Mouse (Mus musculus) cerebellum, adult (tissue): ENCODE data around the gene Gsap.
"Not testable (repeated sequence)": the region's sequence is repeated elsewhere in the genome, so short reads cannot be mapped to it uniquely, and the experiment has no call there.

Experiments used
- ATAC-seq: cut with Nextera tagmentation; 2 replicates; pipeline ENCODE4 v1.9.2; 2017; ENCODE audit warnings: mild to moderate bottlenecking, moderate library complexity, mixed read lengths; ENCODE audit not compliant: insufficient number of reproducible peaks, low FRiP score, low TSS enrichment

Gsap gene

DNA sequence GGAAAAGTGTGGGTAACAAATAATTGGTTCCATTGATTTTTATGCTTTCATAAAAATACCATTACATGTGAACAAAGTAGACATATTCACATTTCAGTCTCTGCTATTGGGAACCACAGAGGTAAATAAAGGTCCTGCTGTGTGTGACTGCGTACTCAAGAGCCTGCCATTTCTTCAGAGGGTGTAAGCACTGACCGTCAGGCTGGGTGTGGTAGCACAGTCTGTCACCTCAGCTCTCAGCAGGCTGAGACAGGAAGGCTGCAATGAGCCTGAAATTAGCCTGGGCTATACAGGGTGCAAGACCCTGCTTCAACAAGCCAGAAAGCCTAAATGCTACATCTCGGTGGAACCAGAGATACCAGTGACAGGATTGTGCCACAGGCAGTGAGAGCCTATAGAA lies 114.0 kb downstream of the Gsap start:
- ATAC-seq = no peak

DNA sequence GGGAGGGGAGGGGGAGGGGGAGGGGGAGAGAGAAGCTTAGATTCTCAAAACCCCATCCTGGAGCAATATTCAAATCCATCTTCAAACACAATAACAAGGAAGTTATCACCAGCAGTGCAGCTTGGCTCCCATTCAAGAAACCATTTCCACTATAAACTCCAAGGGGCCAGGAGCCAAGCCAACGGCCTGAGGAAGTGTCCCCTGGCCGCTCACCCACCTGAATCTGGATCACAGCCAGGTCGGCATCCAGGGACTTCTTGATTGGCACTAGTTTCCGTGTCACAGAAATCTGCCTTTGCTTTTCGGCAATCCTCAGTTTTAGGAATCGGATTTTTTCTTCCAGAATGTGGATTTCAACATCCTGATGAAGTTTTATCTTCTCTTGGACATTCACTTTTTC lies 115.0 kb downstream of the Gsap start:
- ATAC-seq = no peak

DNA sequence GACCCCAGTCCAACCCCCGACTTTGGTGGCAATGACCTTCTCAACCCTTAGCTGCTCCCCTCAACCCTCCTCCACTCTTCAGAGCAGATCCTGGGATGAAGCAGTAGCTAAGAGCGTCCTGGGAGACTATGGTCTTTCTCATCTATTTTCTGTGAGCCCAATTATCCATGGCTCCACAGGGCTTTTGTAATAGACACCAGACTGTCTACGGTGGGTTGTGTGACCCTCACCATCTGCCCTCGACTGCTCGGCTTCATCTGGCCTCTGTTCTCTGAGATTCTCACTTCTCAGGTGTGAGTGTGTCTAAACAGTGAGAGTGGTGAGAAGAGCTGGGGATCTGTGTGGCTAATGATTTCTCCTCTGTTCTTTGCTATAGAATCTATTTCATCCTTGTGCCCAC lies 121.1 kb downstream of the Gsap start:
- ATAC-seq = no peak

DNA sequence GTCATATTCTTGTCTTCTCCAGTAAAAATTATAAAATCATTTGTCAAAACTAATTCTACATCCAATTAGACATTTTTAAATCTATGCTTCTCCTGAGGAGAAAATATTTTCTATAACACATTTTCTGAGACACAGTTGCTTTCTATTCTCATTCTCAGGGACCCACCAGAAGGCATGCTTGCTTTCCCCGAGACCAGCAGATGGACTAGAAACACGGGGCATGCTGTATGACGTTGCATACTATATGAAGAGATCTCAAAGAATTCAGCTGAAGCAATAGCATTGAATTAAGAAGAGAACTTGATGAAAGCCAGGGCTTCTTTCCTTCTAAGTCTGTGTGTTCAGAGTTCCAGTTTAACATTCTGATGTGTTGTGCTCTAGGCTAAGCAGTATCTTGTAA lies 128.6 kb downstream of the Gsap start:
- ATAC-seq = no peak

DNA sequence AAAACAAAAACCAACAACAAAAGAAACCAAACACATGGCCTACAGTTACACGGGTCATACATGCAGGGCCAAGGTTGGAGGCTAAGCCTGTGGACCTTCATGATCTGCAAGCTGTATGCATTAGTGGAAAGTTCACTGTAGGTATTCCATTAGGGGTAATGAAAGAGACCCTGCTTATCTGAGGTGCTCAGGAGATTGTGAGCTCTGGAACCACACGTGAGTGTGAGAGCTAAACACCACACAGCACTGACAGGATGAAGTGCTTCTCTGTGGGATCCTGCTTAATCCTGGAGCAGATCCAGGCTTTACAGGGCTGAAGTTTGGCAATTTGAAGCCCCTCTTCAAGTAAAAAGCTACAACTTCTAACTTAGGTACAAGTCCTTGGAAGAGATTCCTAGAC lies 134.1 kb downstream of the Gsap start:
- ATAC-seq = no peak

DNA sequence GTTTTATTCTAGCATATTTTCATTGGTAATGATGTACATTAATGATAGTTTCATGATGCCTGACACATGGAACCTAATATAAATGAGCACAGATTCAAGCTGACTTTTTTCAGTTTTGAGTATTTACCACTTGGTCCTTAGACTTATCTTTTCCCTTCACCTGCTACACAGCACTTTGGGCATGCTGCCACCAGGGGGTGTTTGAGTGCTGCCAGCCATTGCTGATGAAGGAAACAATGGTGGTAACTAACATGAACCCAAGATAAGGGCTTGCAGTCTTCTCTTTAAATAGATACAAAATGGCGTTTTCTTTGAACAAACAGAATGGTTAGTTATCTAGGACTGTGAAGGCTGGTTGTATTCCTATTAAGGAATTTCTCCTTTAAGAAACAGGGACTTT lies 140.4 kb downstream of the Gsap start:
- no peak for ATAC-seq

DNA sequence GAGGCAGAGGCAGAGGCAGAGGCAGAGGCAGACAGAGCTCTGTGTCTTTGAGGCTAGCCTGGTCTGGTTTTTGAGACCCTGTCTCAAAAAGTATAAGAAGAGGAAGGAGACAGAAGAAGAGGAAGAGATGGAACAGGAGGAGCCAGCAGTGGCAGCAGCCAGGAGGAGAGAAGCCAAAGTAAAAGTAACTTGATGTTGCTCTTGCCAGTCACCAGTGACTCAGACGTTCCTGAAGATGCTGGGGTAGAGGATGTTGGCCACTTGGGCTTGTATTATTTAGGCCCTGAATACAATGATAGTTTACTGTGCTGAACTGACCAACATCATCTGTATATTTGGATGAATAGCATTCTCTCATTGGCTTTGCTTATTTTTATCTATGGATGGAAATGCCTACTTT lies 142.5 kb downstream of the Gsap start:
- no peak for ATAC-seq

DNA sequence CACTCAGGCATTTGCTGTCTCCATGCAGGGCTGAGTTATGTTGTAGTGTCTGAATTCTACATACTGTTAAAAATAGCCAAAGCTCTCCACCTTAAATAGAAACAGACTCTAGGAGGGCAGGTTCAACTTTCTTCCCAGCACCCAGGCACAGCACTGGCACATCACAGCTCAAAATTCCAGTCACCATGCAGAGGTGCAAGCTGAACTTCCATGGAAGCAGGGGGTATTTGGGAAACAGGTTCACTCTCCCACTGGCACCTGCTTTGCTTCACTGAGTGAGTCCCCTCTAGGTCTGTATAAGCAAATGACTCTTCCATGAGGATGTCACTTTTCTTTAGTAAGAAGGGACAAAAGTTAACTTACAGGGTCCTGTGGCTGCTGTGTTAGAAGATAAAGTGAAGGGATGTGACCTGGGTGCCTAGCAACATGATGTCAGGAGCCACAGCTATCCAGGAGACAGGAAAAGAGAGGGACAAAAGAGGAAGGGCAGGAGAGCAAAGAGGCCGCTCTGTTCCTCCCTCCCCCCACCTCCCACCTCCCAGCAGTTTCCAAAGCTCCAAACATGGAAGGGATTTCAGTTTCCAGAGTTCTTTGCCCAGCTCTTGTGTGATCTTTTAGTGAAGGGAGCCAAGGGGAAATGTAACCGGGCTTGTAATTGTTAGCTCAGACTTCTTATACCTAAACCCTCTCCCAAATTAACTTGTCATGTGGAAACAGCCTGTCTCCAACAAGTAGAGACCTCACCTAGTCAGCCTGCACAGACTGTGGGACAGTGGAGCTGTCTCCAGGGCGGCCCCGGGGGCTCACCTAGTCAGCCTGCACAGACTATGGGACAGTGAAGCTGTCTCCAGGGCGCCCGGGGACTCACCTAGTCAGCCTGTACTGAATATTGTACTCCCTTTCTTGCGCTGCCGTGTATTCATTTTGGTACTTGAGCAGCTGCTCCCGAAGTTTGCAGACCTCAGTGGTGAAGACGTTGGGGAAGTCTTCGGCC lies 143.9 kb downstream of the Gsap start:
- no peak for ATAC-seq

DNA sequence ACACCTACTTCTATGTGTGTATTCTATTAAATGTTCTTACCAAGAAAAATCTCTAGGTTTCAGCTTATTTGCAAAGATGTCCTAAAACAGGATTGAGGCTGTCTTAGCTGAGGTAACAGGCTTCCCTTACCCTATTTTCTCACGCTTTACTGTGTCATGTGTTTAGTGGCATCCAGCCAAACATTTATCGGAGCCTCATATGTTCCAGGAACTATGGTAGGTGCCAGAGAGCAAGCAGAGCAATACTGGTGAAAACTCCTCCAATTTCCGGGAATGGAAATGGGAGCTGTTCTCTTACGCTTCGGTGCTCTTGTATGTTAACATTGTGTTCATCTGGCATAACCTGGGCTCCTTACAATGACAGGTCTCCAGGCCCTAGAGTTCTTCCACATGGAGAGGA lies 145.6 kb downstream of the Gsap start:
- no peak for ATAC-seq

DNA sequence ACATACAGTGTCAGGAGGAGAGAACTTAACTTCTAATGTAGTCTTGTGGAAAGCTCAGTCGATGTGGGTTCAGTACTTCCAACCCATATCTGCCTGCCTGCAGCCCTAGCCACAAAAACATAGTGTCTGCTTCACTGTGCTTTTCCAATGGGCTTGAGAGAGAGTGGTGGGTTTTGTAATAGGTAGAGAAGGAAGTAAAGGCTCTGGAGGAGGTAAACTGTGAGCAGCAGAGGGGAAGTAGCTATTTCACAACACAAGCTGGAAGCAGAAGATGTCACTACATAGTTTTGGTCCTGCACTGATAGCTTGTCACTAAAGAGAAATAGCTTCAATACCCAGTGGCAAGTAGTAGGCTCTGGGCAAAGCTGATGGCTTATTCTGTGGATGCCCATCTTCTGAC lies 146.1 kb downstream of the Gsap start:
- ATAC-seq = no peak

DNA sequence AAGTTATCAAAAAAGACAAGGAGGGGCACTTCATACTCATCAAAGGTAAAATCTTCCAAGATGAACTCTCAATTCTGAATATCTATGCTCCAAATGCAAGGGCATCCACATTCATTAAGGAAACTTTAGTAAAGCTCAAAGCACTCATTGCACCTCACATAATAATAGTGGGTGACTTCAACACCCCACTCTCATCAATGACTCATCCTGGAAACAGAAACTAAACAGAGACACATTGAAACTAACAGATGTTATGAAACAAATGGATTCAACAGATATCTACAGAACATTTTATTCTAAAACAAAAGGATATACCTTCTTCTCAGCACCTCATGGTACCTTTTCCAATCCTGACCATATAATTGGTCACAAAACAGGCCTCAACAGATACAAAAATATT lies 156.2 kb downstream of the Gsap start:
- not testable (repeated sequence) for ATAC-seq

DNA sequence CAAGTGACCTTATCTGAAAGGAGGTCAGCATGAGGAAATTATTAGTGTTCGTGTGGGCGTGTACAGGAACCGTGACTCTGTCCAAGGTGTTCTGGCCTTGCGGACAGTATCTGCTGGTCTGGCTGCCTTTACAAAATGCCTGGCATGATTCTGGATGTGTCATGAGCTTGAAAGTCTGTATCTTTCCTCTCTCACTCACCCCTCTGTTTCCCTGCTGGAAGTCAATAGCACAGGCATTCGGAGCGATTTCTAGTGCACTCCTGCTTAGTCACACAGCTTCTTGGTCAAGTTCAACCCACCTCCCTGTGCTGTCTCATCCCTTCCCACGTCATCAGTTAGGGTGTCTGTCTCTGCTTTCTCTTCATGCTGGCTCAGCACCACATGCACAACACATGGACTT lies 162.3 kb downstream of the Gsap start:
- ATAC-seq = no peak

DNA sequence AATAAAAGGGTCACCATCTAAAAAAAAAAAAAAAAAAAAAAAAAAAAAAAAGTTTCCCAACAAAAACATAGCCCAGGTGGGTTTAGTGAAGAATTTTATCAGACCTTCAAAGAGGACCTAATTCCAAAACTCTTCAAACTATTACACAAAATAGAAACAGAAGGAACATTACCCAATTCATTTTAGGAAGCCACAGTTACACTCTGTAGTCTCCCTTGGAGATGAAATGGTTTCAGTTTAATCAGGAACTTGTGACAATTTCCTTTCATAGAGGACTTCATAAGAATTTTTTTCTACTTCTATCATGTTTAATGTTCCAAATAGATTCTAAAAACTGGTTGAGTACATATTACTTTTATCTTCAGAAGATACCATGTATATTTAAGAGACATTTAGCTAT lies 165.6 kb downstream of the Gsap start:
- no peak for ATAC-seq

DNA sequence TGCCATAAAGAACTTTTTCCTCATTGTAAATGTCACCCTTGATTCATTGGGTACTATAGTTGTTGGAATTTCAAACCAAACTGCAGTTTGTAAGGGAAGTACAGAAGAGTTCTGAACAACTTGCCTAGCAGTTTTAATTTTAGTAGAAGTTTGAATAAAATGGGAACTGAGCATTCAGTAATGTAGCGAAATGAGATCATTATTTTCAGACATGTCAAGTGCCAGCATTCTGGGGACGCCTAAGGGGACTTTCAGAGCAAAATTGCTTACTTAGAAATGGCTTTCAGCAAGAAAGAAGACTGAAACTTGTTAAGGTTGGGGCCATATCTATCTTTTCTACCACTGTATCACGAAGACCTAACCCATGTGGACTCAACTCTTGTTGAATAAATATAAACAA lies 172.6 kb downstream of the Gsap start:
- ATAC-seq = no peak

DNA sequence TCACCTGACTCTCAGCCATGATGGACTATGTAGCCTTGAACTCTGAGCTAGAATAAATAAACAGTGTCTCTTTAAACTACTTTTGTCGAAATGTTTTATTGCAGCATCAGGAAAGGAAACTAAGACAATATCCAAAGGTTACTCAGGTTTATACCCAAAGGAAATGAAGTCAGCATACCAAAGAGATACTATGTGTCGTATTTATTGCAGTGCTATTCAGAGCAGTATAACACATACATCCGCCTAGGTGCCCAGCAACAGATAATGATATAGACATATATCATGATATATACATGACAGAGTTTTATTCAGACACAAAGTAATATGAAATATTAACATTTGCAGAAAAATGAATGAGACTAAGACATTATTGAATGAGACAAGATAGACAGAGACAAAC lies 177.3 kb downstream of the Gsap start:
- no peak for ATAC-seq
